Mouse (Mus musculus) neutrophil, adult 83 days (primary cell): ENCODE data around the gene Armc12. TPM values are rescaled to one million over a fixed set of nuclear protein-coding genes. Genes with fewer than 3 reads are reported as not detected.

ENCODE experiments used
- total RNA-seq, 2 experiments: library from RNA; stranded (reverse); gene quantifications; one replicate each; pipeline ENCODE4 v1.2.4; 2023

The Armc12 gene
- 1 to 10 TPM; 1.1 to 1.8 TPM for total RNA-seq

DNA sequence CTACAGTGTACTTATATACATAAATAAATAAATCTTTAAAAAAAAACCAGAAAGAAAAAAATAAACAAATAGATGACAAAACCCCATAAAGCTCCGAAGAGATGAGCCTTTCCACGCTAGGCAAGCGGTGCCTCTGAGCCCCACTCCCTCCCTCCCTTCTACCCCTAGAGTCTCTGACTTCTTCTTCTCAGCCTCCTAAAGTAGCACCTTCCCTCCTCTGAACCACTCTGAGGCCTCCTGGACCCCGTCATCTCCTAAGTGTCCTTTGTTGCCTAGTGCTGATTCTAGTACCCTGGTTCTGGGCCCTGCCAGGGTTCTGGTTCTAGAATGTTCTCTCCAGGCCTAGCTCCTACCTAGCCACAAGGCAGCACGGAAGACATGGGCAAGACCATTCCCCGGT, at the start of gene Armc12:
Armc12 (plus strand) TSS at position 301 of the 400 bp plus-strand sequence.

DNA sequence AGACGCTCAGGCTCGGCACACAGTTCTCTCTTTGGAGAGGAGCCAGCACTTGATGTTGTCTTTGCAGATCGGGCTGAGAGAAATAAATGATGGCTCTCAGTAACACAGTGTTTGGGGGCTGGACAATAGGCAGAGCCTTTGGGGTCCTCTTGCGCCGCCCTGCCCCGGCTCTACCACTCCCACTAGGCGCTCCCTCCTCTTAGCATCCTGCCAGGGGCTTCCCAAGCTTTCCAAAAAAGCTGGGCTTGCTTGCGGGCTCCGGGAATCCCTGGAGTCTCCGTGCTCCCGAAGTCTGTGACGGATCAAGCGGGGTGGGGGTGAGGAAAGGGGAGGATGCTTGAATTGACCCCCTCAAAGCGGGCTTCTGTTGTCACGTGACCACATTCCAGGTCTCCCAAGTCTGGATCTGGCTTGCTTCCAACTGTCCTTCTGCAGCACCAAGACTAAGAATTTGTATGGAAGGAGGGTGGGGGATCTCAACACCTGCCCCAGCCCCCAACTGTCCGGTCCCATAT, 13.1 kb upstream of the Armc12 start, which contains the start of gene Fkbp5:
Fkbp5 (minus strand) TSS at position 87 of the 515 bp plus-strand sequence.

DNA sequence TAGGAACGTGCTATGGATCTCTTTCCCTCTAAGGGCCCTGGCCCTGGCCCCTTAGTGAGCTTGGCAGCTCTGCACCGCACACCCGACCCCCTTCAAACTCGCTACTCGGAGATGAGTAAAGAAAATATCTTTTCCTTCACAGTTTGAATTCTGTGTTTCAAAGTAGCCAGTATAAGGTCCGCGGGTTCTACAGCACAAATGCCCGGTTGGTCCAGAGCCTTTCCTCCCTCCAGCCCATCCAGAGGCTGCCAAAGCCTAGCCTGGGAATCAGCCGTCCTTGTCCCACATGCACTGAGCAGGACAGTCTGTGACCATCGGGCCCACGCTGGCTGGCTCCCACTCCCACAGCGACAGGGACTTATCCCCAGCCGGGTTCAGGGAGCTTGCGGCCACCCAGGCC, 18.5 kb downstream of the Armc12 start, which contains the start of gene Clpsl2:
Clpsl2 (plus strand) TSS at position 301 of the 400 bp plus-strand sequence.

DNA sequence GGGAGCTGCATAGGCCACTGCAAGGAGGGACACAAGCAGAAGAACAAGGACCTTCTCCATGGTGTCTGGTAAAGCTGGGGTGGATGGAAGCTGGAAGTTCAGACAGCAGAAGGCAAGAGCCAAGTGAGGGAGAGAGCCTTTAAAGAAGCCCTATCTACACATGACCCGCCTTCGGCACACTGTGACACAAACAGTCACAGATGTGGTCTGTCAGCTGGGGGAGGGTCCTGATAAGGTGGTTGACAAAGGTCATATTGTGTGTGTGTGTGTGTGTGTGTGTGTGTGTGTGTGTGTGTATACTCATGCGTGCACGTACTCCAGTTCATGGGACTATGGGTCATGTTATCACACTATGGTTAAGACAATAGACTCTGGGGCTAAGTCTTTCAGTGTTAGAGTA, 30.0 kb downstream of the Armc12 start, which contains the start of gene Clps:
Clps (minus strand) TSS at position 169 of the 400 bp plus-strand sequence.

DNA sequence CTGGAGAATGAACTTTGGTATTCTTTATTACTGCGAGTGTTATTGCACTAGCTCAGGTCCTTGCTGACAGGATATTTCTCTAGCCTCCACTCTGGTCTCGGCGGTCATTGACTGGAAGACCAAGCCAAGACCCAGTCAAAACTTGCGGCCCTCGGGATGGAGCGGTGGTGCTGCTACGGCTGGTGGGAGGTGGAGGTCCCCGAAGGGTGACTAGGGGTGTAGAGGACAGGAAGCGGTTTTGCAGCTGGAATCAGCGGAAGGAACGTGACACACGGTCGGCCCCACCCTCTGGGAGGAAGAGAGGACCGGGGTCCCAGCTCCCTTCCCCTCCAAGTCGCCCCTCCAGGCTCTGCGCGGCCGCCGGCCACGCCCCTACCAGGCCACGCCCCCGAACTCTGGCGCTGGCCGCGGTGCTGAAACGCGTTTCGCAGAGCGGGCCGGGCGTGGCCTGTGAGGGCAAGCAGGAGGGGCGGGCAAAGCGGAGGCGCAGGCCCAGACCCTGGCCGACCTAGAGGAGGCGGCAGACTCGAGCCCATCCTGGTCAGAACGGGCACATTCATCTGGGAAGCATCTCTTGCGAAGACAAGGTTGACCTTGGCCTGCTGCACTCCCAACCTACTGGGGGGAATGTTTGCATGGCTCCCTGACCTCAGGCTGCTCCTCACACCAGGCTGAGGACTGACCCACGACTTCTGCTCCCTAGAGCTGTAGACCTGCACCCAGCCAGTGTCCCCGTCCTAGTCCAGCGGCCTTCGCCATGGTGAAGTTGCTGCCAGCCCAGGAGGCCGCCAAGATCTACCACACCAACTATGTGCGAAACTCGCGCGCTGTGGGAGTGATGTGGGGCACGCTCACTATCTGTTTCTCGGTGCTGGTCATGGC, 44.9 kb downstream of the Armc12 start, which contains the start of gene Lhfpl5:
Lhfpl5 (plus strand) TSS at position 398 of the 882 bp plus-strand sequence.

Other genes with a start within 250 kb of the Armc12 start
- gene Fance, start 217.3 kb upstream of the Armc12 start, total RNA-seq, result 10 to 100 TPM; 15.0 to 16.1 TPM
- 100 to 1,000 TPM; 587 to 664 TPM for gene Rpl10a, start 202.3 kb upstream of the Armc12 start, total RNA-seq
- gene Tead3, start 180.0 kb upstream of the Armc12 start, total RNA-seq, result 1 to 10 TPM in 1 of 2 experiments, under 1 TPM in 1; 0.88 to 1.4 TPM
- gene Tulp1, start 165.6 kb upstream of the Armc12 start, total RNA-seq, result not detected
- gene Fkbp5, start 13.3 kb upstream of the Armc12 start, total RNA-seq, result 10 to 100 TPM; 36.6 to 47.0 TPM
- gene Clpsl2, start 18.6 kb downstream of the Armc12 start, total RNA-seq, result not detected
- not detected for gene Clps, start 30.0 kb downstream of the Armc12 start, total RNA-seq
- gene Lhfpl5, start 44.8 kb downstream of the Armc12 start, total RNA-seq, result not detected
- gene Srpk1, start 91.9 kb downstream of the Armc12 start, total RNA-seq, result 10 to 100 TPM; 57.5 to 66.0 TPM
- gene Slc26a8, start 159.4 kb downstream of the Armc12 start, total RNA-seq, result 1 to 10 TPM; 2.2 to 3.3 TPM
- 100 to 1,000 TPM; 212 to 226 TPM for gene Mapk14, start 160.5 kb downstream of the Armc12 start, total RNA-seq
- 10 to 100 TPM; 15.1 to 15.5 TPM for gene AC170998.1, start 195.3 kb downstream of the Armc12 start, total RNA-seq
- 100 to 1,000 TPM; 149 to 167 TPM for gene Mapk13, start 238.5 kb downstream of the Armc12 start, total RNA-seq